Mouse (Mus musculus) megakaryocyte, embryonic 14.5 days (primary cell): ENCODE data around the gene Gm49416.

ENCODE experiments used
- FLI1 ChIP-seq: IDR thresholded peaks from 2 replicates; pipeline ENCODE4 v1.6.1; 2012; ENCODE audit warnings: low read length, inconsistent platforms, mixed read lengths
- GATA1 ChIP-seq: IDR thresholded peaks from 3 replicates; pipeline ENCODE4 v1.6.1; 2012; ENCODE audit warnings: mixed read lengths, low read length, inconsistent platforms, borderline replicate concordance

GRCm38 (mm10) chr19:8839908-8840791 lies 48.6 kb upstream of the Gm49416 start:
- TF ChIP-seq GATA1 (no peak), FLI1 (no peak)
